ENCODE assay signal across 15 mouse cellular contexts in genomic region chr2:136753682-136754081, GRCm38 (mm10). TPM values are rescaled to one million over a fixed set of nuclear protein-coding genes. Genes with fewer than 3 reads are reported as not detected.
A peak's percentile ranks its signal among the peaks of the same experiment; 100 is the strongest.
DNase-seq lines count a peak whose midpoint lies in the region; ATAC-seq and TF ChIP-seq lines count a peak whose summit lies in the region.
"Had no signal": no experiment of that assay in that cellular context is flagged by ENCODE, and none has a peak within 500 bp of the region (broad histone marks: within the 10 kb centered on the region; RNA-seq: fewer than 3 reads in every experiment).

No protein-coding gene starts in this region.

- H3K27me3 ChIP-seq in cerebellum, adult 2 months (ENCODE audit: control insufficient read depth, insufficient read depth, low read length): no peaks in the 10 kb centered on the region
- no peaks in the 10 kb centered on the region for H3K27me3 ChIP-seq in heart, embryonic 12.5 days (replicated peaks)

- intact Hi-C loops in left cerebral cortex, postnatal 4 days (cut with DNase I): no loop called here
- intact Hi-C loops in left cerebral cortex, adult 2 months (cut with DNase I): no loop called here

- no peak overlapping the region for H3K4me3 ChIP-seq in cerebellum, adult 2 months (replicated peaks; ENCODE audit: insufficient read depth, low read depth, low read length)
- H3K4me3 ChIP-seq in left cerebral cortex, adult 2 months: no peak overlapping the region
- no peak overlapping the region for H3K4me3 ChIP-seq in layer of hippocampus, adult 2 months
- H3K4me3 ChIP-seq in heart, embryonic 12.5 days: no peak overlapping the region
- H3K4me3 ChIP-seq: heart, adult 2 months; myocyte had no signal

- no peak for TF ChIP-seq POLR2A in cerebellum, adult 2 months (IDR thresholded peaks at IDR 0.05; ENCODE audit: borderline replicate concordance, insufficient read depth, low read length)

- no peak for ATAC-seq in cerebellum, adult (ENCODE audit: insufficient number of reproducible peaks, low FRiP score, low TSS enrichment)
- ATAC-seq in heart, embryonic 12.5 days (ENCODE audit: insufficient number of reproducible peaks, low FRiP score): no peak

- no peak overlapping the region for H3K4me2 ChIP-seq in heart, embryonic 12.5 days

- peak; percentile 45 to 51 for DNase-seq in cerebellum, adult 2 months
- DNase-seq in left cerebral cortex, postnatal 4 days: peak; percentile 72
- DNase-seq in left cerebral cortex, adult 2 months (ENCODE audit: extremely low spot score in 1 of 2, low spot score in 2 of 2): no peak
- peak; percentile 29 to 34 for DNase-seq in layer of hippocampus, adult 2 months (ENCODE audit: low spot score in 2 of 2)
- peak; percentile 34 for DNase-seq in retina, embryonic 14.5 days (ENCODE audit: low spot score)
- no peak for DNase-seq in urinary bladder, postnatal 25 days (ENCODE audit: low spot score)
- DNase-seq: adrenal gland, postnatal 36 days; kidney, adult 11 months; lung, adult 18-20 months had no signal

- TF ChIP-seq CTCF in cerebellum, adult 2 months (IDR thresholded peaks at IDR 0.05; ENCODE audit: borderline replicate concordance, insufficient read depth, low read depth, low read length): no peak
- TF ChIP-seq CTCF in left cerebral cortex, adult 2 months (IDR thresholded peaks at IDR 0.05): no peak
- no peak for TF ChIP-seq CTCF in layer of hippocampus, adult 2 months (conservative IDR thresholded peaks at IDR 0.05)

- no peak overlapping the region for H3K27ac ChIP-seq in cerebellum, adult 2 months (ENCODE audit: insufficient read depth, low read length)
- H3K27ac ChIP-seq in left cerebral cortex, adult 2 months: no peak overlapping the region
- H3K27ac ChIP-seq in layer of hippocampus, adult 2 months: peak overlapping the region; percentile 39; the same call in 1 of the 2 replicates
- no peak overlapping the region for H3K27ac ChIP-seq in heart, embryonic 12.5 days (ENCODE audit: poor library complexity, severe bottlenecking)
- H3K27ac ChIP-seq: heart, adult 2 months had no signal

- no peak overlapping the region for H3K9ac ChIP-seq in heart, embryonic 12.5 days

- WGBS in cerebellum, adult 2 months: 3% methylated on average over 3 of the region's 3 CpGs
- 40% methylated on average over 3 of the region's 3 CpGs for WGBS in heart, embryonic 12.5 days

- no peaks in the 10 kb centered on the region for H3K9me3 ChIP-seq in heart, embryonic 12.5 days (replicated peaks)

- no peaks in the 10 kb centered on the region for H3K36me3 ChIP-seq in heart, embryonic 12.5 days

- peaks cover 18% of the 10 kb centered on the region; the same call in 1 of the 2 replicates for H3K4me1 ChIP-seq in cerebellum, adult 2 months (ENCODE audit: control insufficient read depth, insufficient read depth, low read length)
- no peaks in the 10 kb centered on the region for H3K4me1 ChIP-seq in heart, embryonic 12.5 days (replicated peaks)

RNA-seq across cellular contexts. Expression of gene Snap25, which starts 40.4 kb away (rescaled TPM):
- 2,833 and 3,013 TPM in 2 replicates for polyA plus RNA-seq in cerebellum, adult 2 months (2012; rRNA removed)
- total RNA-seq in left cerebral cortex, postnatal 4 days (2021): 100 to 1,000 TPM; 526 to 550 TPM
- total RNA-seq in left cerebral cortex, adult 2 months (2021): 1,000 to 10,000 TPM; 3,053 to 3,248 TPM
- 1,000 to 10,000 TPM; 2,121 to 2,268 TPM for total RNA-seq in layer of hippocampus, adult 2 months (2021)
- polyA plus RNA-seq in heart, embryonic 12.5 days (2016; fragmentation: Nextera tagmentation; extraction: Ambion mirVana): 0.67 and 1.0 TPM in 2 replicates
- total RNA-seq: MEL had no signal
- polyA plus RNA-seq: myocyte; spleen, adult 2 months had no signal

Comparison
In these comparisons a context has a peak if more than half of its experiments do, and no peak if none do; other contexts are left out.
1. DNase-seq: peak in cerebellum, adult 2 months (2 of 2), left cerebral cortex, postnatal 4 days (single experiment), layer of hippocampus, adult 2 months (2 of 2) and retina, embryonic 14.5 days (single experiment); none in left cerebral cortex, adult 2 months (0 of 2) and urinary bladder, postnatal 25 days (single experiment).